Mouse (Mus musculus): ENCODE data around the gene Ppif.

DNA sequence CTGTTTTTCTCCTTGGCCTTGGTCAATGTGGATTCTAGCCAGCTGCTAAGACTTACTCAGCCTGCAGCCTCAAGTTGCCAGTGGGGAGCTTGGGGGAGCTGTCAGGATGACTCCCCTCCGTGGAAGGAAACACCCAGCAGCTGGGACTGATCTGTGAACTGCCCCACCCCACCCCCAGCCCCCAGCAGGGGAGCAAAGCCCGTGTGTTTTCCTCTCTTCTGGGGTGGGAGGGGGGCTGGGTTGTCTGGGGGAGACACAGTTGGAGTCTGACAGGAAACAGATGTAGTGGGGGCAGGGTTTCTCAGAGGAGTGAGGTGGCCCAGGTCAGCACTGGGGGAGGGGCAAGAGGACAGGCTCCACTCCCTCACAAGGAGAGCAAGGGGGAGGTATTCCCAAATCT, 24.5 kb downstream of the Ppif start:
- TF ChIP-seq CTCF (IDR thresholded peaks at IDR 0.05; ENCODE audit: insufficient read depth, low read length) = no peak
- no peak for TF ChIP-seq POLR2A (IDR thresholded peaks at IDR 0.05; ENCODE audit: borderline replicate concordance, extremely low read depth, low read depth, low read length)
